Mouse (Mus musculus): ENCODE results near the gene Wdr4. TPM values are rescaled to one million over a fixed set of nuclear protein-coding genes. Genes with fewer than 3 reads are reported as not detected.
"Not testable (repeated sequence)": the region's sequence is repeated elsewhere in the genome, so short reads cannot be mapped to it uniquely, and the experiment has no call there.

The Wdr4 gene
- polyA plus RNA-seq, 1 experiment from 2014 or later = 33.8 TPM

GRCm38 (mm10) chr17:31540809-31541459 lies 21.2 kb upstream of the Wdr4 start:
- H3K9ac ChIP-seq (ENCODE audit: low read length) = no peak overlapping the region
- peak overlapping the region; percentile 16 for H3K27ac ChIP-seq (ENCODE audit: low read length)
- no peak for ATAC-seq (ENCODE audit: insufficient read depth, low FRiP score)
- H3K9me3 ChIP-seq (replicated peaks; ENCODE audit: control insufficient read depth, low read length) = no peaks in the 10 kb centered on the region
- H3K36me3 ChIP-seq (ENCODE audit: control insufficient read depth, insufficient read depth, low read length) = no peaks in the 10 kb centered on the region
- H3K4me2 ChIP-seq (ENCODE audit: low read depth, low read length) = no peak overlapping the region
- no peaks in the 10 kb centered on the region for H3K27me3 ChIP-seq (ENCODE audit: control insufficient read depth, insufficient read depth, low read length)
- no peak overlapping the region for H3K4me3 ChIP-seq (replicated peaks; ENCODE audit: low read length)
- WGBS = 52% methylated on average over 4 of the region's 4 CpGs
- H3K4me1 ChIP-seq (ENCODE audit: control insufficient read depth, insufficient read depth, low read length) = peaks cover 14% of the 10 kb centered on the region; the same call in 1 of the 2 replicates

- Histone ChIP-seq H3K27ac (ENCODE audit: low read length) (no peak overlapping the region), H3K4me2 (ENCODE audit: low read depth, low read length) (no peak overlapping the region), H3K36me3 (ENCODE audit: control insufficient read depth, insufficient read depth, low read length) (no peaks in the 10 kb centered on the region), H3K4me3 (replicated peaks; ENCODE audit: low read length) (no peak overlapping the region), H3K4me1 (ENCODE audit: control insufficient read depth, insufficient read depth, low read length) (peaks cover 20% of the 10 kb centered on the region; the same call in 1 of the 2 replicates), H3K9ac (ENCODE audit: low read length) (no peak overlapping the region), H3K27me3 (ENCODE audit: control insufficient read depth, insufficient read depth, low read length) (no peaks in the 10 kb centered on the region), H3K9me3 (replicated peaks; ENCODE audit: control insufficient read depth, low read length) (no peaks in the 10 kb centered on the region)
- WGBS = 48% methylated on average over 3 of the region's 3 CpGs
- ATAC-seq (ENCODE audit: insufficient read depth, low FRiP score) = no peak
Measured at GRCm38 (mm10) chr17:31540101-31540500, 20.3 kb upstream of the Wdr4 start.

- peak; percentile 81 for ATAC-seq (ENCODE audit: insufficient read depth, low FRiP score)
- 26% methylated on average over 8 of the region's 8 CpGs for WGBS
- Histone ChIP-seq H3K4me1 (ENCODE audit: control insufficient read depth, insufficient read depth, low read length) (peaks cover 9% of the 10 kb centered on the region; the same call in 1 of the 2 replicates), H3K36me3 (ENCODE audit: control insufficient read depth, insufficient read depth, low read length) (peaks cover 9% of the 10 kb centered on the region), H3K27ac (ENCODE audit: low read length) (peak overlapping the region; percentile 63), H3K9ac (ENCODE audit: low read length) (no peak overlapping the region), H3K27me3 (ENCODE audit: control insufficient read depth, insufficient read depth, low read length) (no peaks in the 10 kb centered on the region), H3K9me3 (replicated peaks; ENCODE audit: control insufficient read depth, low read length) (no peaks in the 10 kb centered on the region), H3K4me2 (ENCODE audit: low read depth, low read length) (no peak overlapping the region), H3K4me3 (replicated peaks; ENCODE audit: low read length) (no peak overlapping the region)
Measured at GRCm38 (mm10) chr17:31535871-31536629, 16.3 kb upstream of the Wdr4 start.

GRCm38 (mm10) chr17:31535358-31535757 lies 15.6 kb upstream of the Wdr4 start:
- no peak overlapping the region for H3K9ac ChIP-seq (ENCODE audit: low read length)
- peak overlapping the region; percentile 63 for H3K27ac ChIP-seq (ENCODE audit: low read length)
- H3K9me3 ChIP-seq (replicated peaks; ENCODE audit: control insufficient read depth, low read length) = no peaks in the 10 kb centered on the region
- 68% methylated on average over 4 of the region's 4 CpGs for WGBS
- H3K4me2 ChIP-seq (ENCODE audit: low read depth, low read length) = no peak overlapping the region
- no peaks in the 10 kb centered on the region for H3K27me3 ChIP-seq (ENCODE audit: control insufficient read depth, insufficient read depth, low read length)
- H3K36me3 ChIP-seq (ENCODE audit: control insufficient read depth, insufficient read depth, low read length) = peaks cover 11% of the 10 kb centered on the region
- peak; percentile 42; the same call in 1 of the 2 replicates for ATAC-seq (ENCODE audit: insufficient read depth, low FRiP score)
- H3K4me1 ChIP-seq (ENCODE audit: control insufficient read depth, insufficient read depth, low read length) = peaks cover 6% of the 10 kb centered on the region; the same call in 1 of the 2 replicates
- no peak overlapping the region for H3K4me3 ChIP-seq (replicated peaks; ENCODE audit: low read length)

- ATAC-seq (ENCODE audit: insufficient read depth, low FRiP score) = not testable (repeated sequence)
Measured at GRCm38 (mm10) chr17:31532331-31532730, 12.6 kb upstream of the Wdr4 start.

GRCm38 (mm10) chr17:31531441-31532158 lies 11.8 kb upstream of the Wdr4 start:
- Histone ChIP-seq H3K4me1 (ENCODE audit: control insufficient read depth, insufficient read depth, low read length) (peaks cover 6% of the 10 kb centered on the region; the same call in 1 of the 2 replicates), H3K9me3 (replicated peaks; ENCODE audit: control insufficient read depth, low read length) (no peaks in the 10 kb centered on the region), H3K27me3 (ENCODE audit: control insufficient read depth, insufficient read depth, low read length) (no peaks in the 10 kb centered on the region), H3K4me3 (replicated peaks; ENCODE audit: low read length) (no peak overlapping the region), H3K27ac (ENCODE audit: low read length) (peak overlapping the region; percentile 46; the same call in 1 of the 2 replicates), H3K9ac (ENCODE audit: low read length) (no peak overlapping the region), H3K36me3 (ENCODE audit: control insufficient read depth, insufficient read depth, low read length) (peaks cover 15% of the 10 kb centered on the region), H3K4me2 (ENCODE audit: low read depth, low read length) (no peak overlapping the region)
- ATAC-seq (ENCODE audit: insufficient read depth, low FRiP score) = no peak
- WGBS = 81% methylated on average over 14 of the region's 14 CpGs

More at GRCm38 (mm10) chr17:31532331-31532730, 12.6 kb upstream of the Wdr4 start:
- H3K4me1 ChIP-seq (ENCODE audit: control insufficient read depth, insufficient read depth, low read length); H3K27ac ChIP-seq (ENCODE audit: low read length); H3K9me3 ChIP-seq (replicated peaks; ENCODE audit: control insufficient read depth, low read length); H3K27me3 ChIP-seq (ENCODE audit: control insufficient read depth, insufficient read depth, low read length); H3K4me2 ChIP-seq (ENCODE audit: low read depth, low read length); H3K4me3 ChIP-seq (replicated peaks; ENCODE audit: low read length); H3K9ac ChIP-seq (ENCODE audit: low read length): not testable (repeated sequence)
- peaks cover 11% of the 10 kb centered on the region for H3K36me3 ChIP-seq (ENCODE audit: control insufficient read depth, insufficient read depth, low read length)
- 93% methylated on average over 4 of the region's 4 CpGs for WGBS

GRCm38 (mm10) chr17:31529314-31529713 lies 9.5 kb upstream of the Wdr4 start:
- peak overlapping the region; percentile 23; the same call in 1 of the 2 replicates for H3K4me3 ChIP-seq (replicated peaks; ENCODE audit: low read length)

GRCm38 (mm10) chr17:31525816-31526215 lies 6.0 kb upstream of the Wdr4 start:
- no peak for ATAC-seq (ENCODE audit: insufficient read depth, low FRiP score)
- no peaks in the 10 kb centered on the region for H3K9me3 ChIP-seq (replicated peaks; ENCODE audit: control insufficient read depth, low read length)
- no peaks in the 10 kb centered on the region for H3K27me3 ChIP-seq (ENCODE audit: control insufficient read depth, insufficient read depth, low read length)
- no peak overlapping the region for H3K4me2 ChIP-seq (ENCODE audit: low read depth, low read length)
- no peak overlapping the region for H3K9ac ChIP-seq (ENCODE audit: low read length)
- H3K36me3 ChIP-seq (ENCODE audit: control insufficient read depth, insufficient read depth, low read length) = peaks cover 11% of the 10 kb centered on the region; the same call in 1 of the 2 replicates
- no peak overlapping the region for H3K4me3 ChIP-seq (replicated peaks; ENCODE audit: low read length)
- WGBS = 98% methylated on average over 3 of the region's 3 CpGs
- peaks cover 14% of the 10 kb centered on the region for H3K4me1 ChIP-seq (ENCODE audit: control insufficient read depth, insufficient read depth, low read length)
- H3K27ac ChIP-seq (ENCODE audit: low read length) = no peak overlapping the region

More at GRCm38 (mm10) chr17:31529314-31529713, 9.5 kb upstream of the Wdr4 start:
- peaks cover 15% of the 10 kb centered on the region for H3K36me3 ChIP-seq (ENCODE audit: control insufficient read depth, insufficient read depth, low read length)
- no peak overlapping the region for H3K9ac ChIP-seq (ENCODE audit: low read length)
- H3K4me2 ChIP-seq (ENCODE audit: low read depth, low read length) = no peak overlapping the region
- 34% methylated on average over 15 of the region's 15 CpGs for WGBS
- no peaks in the 10 kb centered on the region for H3K4me1 ChIP-seq (ENCODE audit: control insufficient read depth, insufficient read depth, low read length)
- ATAC-seq (ENCODE audit: insufficient read depth, low FRiP score) = no peak
- H3K9me3 ChIP-seq (replicated peaks; ENCODE audit: control insufficient read depth, low read length) = no peaks in the 10 kb centered on the region
- no peak overlapping the region for H3K27ac ChIP-seq (ENCODE audit: low read length)
- H3K27me3 ChIP-seq (ENCODE audit: control insufficient read depth, insufficient read depth, low read length) = no peaks in the 10 kb centered on the region
